Mouse (Mus musculus): ENCODE results near the gene Pde4d. TPM values are rescaled to one million over a fixed set of nuclear protein-coding genes. Genes with fewer than 3 reads are reported as not detected.
A peak's percentile ranks its signal among the peaks of the same experiment; 100 is the strongest.

The Pde4d gene
- polyA plus RNA-seq, 1 experiment from 2014 or later, result 16.7 TPM

- Histone ChIP-seq H3K4me1 (no peaks in the 10 kb centered on the region), H3K36me3 (no peaks in the 10 kb centered on the region), H3K27me3 (no peaks in the 10 kb centered on the region), H3K4me3 (replicated peaks) (no peak overlapping the region), H3K4me2 (no peak overlapping the region), H3K9me3 (replicated peaks) (no peaks in the 10 kb centered on the region), H3K27ac (no peak overlapping the region), H3K9ac (no peak overlapping the region)
- peak; percentile 69 for ATAC-seq (replicated peaks; ENCODE audit: low FRiP score)
- WGBS, result 39% methylated on average over 8 of the region's 8 CpGs
These were observed 769.4 kb downstream of the Pde4d start for GRCm38 (mm10) chr13:109219019-109219725.

- Histone ChIP-seq H3K9me3 (replicated peaks) (no peaks in the 10 kb centered on the region), H3K9ac (no peak overlapping the region), H3K36me3 (no peaks in the 10 kb centered on the region), H3K27me3 (no peaks in the 10 kb centered on the region), H3K4me3 (replicated peaks) (peak overlapping the region; percentile 26), H3K4me2 (peak overlapping the region; percentile 58), H3K4me1 (peaks cover 27% of the 10 kb centered on the region), H3K27ac (no peak overlapping the region)
- 25% methylated on average over 8 of the region's 8 CpGs for WGBS
- ATAC-seq (replicated peaks; ENCODE audit: low FRiP score), result peak; percentile 73; the same call in 1 of the 2 replicates
These were observed 779.3 kb downstream of the Pde4d start for GRCm38 (mm10) chr13:109228967-109229617.

- H3K9ac ChIP-seq, result no peak overlapping the region
- no peak overlapping the region for H3K27ac ChIP-seq
- H3K9me3 ChIP-seq (replicated peaks), result no peaks in the 10 kb centered on the region
- H3K27me3 ChIP-seq, result no peaks in the 10 kb centered on the region
- 46% methylated on average over 17 of the region's 17 CpGs for WGBS
- peaks cover 30% of the 10 kb centered on the region for H3K4me1 ChIP-seq
- peak overlapping the region; percentile 26 for H3K4me3 ChIP-seq (replicated peaks)
- H3K36me3 ChIP-seq, result no peaks in the 10 kb centered on the region
- peak overlapping the region; percentile 58 for H3K4me2 ChIP-seq
- peak; percentile 35; the same call in 1 of the 2 replicates for ATAC-seq (replicated peaks; ENCODE audit: low FRiP score)
These were observed 780.0 kb downstream of the Pde4d start for GRCm38 (mm10) chr13:109229618-109230334.

GRCm38 (mm10) chr13:109230335-109230987 is 780.7 kb downstream of the Pde4d start:
- Histone ChIP-seq H3K9me3 (replicated peaks) (no peaks in the 10 kb centered on the region), H3K36me3 (no peaks in the 10 kb centered on the region), H3K4me3 (replicated peaks) (no peak overlapping the region), H3K4me1 (peaks cover 30% of the 10 kb centered on the region), H3K27me3 (no peaks in the 10 kb centered on the region), H3K9ac (no peak overlapping the region), H3K27ac (no peak overlapping the region), H3K4me2 (peak overlapping the region; percentile 58; the same call in 1 of the 2 replicates)
- WGBS, result 39% methylated on average over 13 of the region's 13 CpGs
- no peak for ATAC-seq (replicated peaks; ENCODE audit: low FRiP score)

- WGBS, result 66% methylated on average over 18 of the region's 18 CpGs
- Histone ChIP-seq H3K9ac (no peak overlapping the region), H3K27ac (0 out of 2 replicates have a peak overlapping the region, but pooled peaks have one; percentile 13), H3K4me3 (replicated peaks) (no peak overlapping the region), H3K4me1 (peaks cover 37% of the 10 kb centered on the region), H3K27me3 (no peaks in the 10 kb centered on the region), H3K36me3 (no peaks in the 10 kb centered on the region), H3K9me3 (replicated peaks) (no peaks in the 10 kb centered on the region), H3K4me2 (no peak overlapping the region)
- ATAC-seq (replicated peaks; ENCODE audit: low FRiP score), result no peak
These were observed 782.2 kb downstream of the Pde4d start for GRCm38 (mm10) chr13:109231848-109232460.

- no peak for ATAC-seq (replicated peaks; ENCODE audit: low FRiP score)
- no peak overlapping the region for H3K4me2 ChIP-seq
- 68% methylated on average over 5 of the region's 5 CpGs for WGBS
- H3K9me3 ChIP-seq (replicated peaks), result no peaks in the 10 kb centered on the region
- no peaks in the 10 kb centered on the region for H3K36me3 ChIP-seq
- no peak overlapping the region for H3K27ac ChIP-seq
- no peak overlapping the region for H3K4me3 ChIP-seq (replicated peaks)
- no peak overlapping the region for H3K9ac ChIP-seq
- peaks cover 37% of the 10 kb centered on the region for H3K4me1 ChIP-seq
- H3K27me3 ChIP-seq, result no peaks in the 10 kb centered on the region
These were observed 782.8 kb downstream of the Pde4d start for GRCm38 (mm10) chr13:109232531-109232930.

- Histone ChIP-seq H3K9me3 (replicated peaks) (no peaks in the 10 kb centered on the region), H3K4me3 (replicated peaks) (no peak overlapping the region), H3K36me3 (no peaks in the 10 kb centered on the region), H3K4me2 (no peak overlapping the region), H3K4me1 (peaks cover 37% of the 10 kb centered on the region), H3K27ac (peak overlapping the region; percentile 54), H3K9ac (no peak overlapping the region), H3K27me3 (no peaks in the 10 kb centered on the region)
- WGBS, result 49% methylated on average over 5 of the region's 5 CpGs
- ATAC-seq (replicated peaks; ENCODE audit: low FRiP score), result 0 out of 2 replicates have a peak, but pooled peaks have one; percentile 27
These were observed 784.3 kb downstream of the Pde4d start for GRCm38 (mm10) chr13:109233911-109234613.

- H3K36me3 ChIP-seq, result no peaks in the 10 kb centered on the region
- no peaks in the 10 kb centered on the region for H3K9me3 ChIP-seq (replicated peaks)
- WGBS, result 60% methylated on average over 4 of the region's 4 CpGs
- no peak overlapping the region for H3K9ac ChIP-seq
- ATAC-seq (replicated peaks; ENCODE audit: low FRiP score), result no peak
- no peaks in the 10 kb centered on the region for H3K27me3 ChIP-seq
- H3K4me2 ChIP-seq, result no peak overlapping the region
- 0 out of 2 replicates have a peak overlapping the region, but pooled peaks have one; percentile 32 for H3K27ac ChIP-seq
- peaks cover 21% of the 10 kb centered on the region for H3K4me1 ChIP-seq
- no peak overlapping the region for H3K4me3 ChIP-seq (replicated peaks)
These were observed 786.3 kb downstream of the Pde4d start for GRCm38 (mm10) chr13:109236047-109236446.

GRCm38 (mm10) chr13:109238670-109239069 is 788.9 kb downstream of the Pde4d start:
- no peak for ATAC-seq (replicated peaks; ENCODE audit: low FRiP score)
- Histone ChIP-seq H3K9ac (no peak overlapping the region), H3K27me3 (no peaks in the 10 kb centered on the region), H3K36me3 (no peaks in the 10 kb centered on the region), H3K9me3 (replicated peaks) (no peaks in the 10 kb centered on the region), H3K4me3 (replicated peaks) (no peak overlapping the region), H3K27ac (peak overlapping the region; percentile 73; the same call in 1 of the 2 replicates), H3K4me1 (peaks cover 9% of the 10 kb centered on the region), H3K4me2 (no peak overlapping the region)
- WGBS, result 68% methylated on average over 4 of the region's 4 CpGs

- H3K4me3 ChIP-seq (replicated peaks), result no peak overlapping the region
- H3K9me3 ChIP-seq (replicated peaks), result no peaks in the 10 kb centered on the region
- H3K27me3 ChIP-seq, result no peaks in the 10 kb centered on the region
- peaks cover 9% of the 10 kb centered on the region for H3K4me1 ChIP-seq
- H3K27ac ChIP-seq, result peak overlapping the region; percentile 73
- H3K36me3 ChIP-seq, result no peaks in the 10 kb centered on the region
- peak; percentile 59; the same call in 1 of the 2 replicates for ATAC-seq (replicated peaks; ENCODE audit: low FRiP score)
- no peak overlapping the region for H3K9ac ChIP-seq
- 70% methylated on average over 11 of the region's 11 CpGs for WGBS
- H3K4me2 ChIP-seq, result no peak overlapping the region
These were observed 789.5 kb downstream of the Pde4d start for GRCm38 (mm10) chr13:109239296-109239695.
